Mouse (Mus musculus): ENCODE results near the gene Cdon.

- no peak for TF ChIP-seq CTCF (IDR thresholded peaks at IDR 0.05; ENCODE audit: borderline replicate concordance, insufficient read depth, low read length)
- no peak for TF ChIP-seq POLR2A (IDR thresholded peaks at IDR 0.05; ENCODE audit: low read depth, low read length)
Measured at GRCm38 (mm10) chr9:35495471-35495870, 74.5 kb downstream of the Cdon start.

All from embryonic fibroblast, embryonic 13.5 days (primary cell).